Mouse (Mus musculus) thymus, postnatal 25 days (tissue): Measurements from ENCODE around the gene Trim6.
"Not testable (repeated sequence)": the region's sequence is repeated elsewhere in the genome, so short reads cannot be mapped to it uniquely, and the experiment has no call there.

Source experiments
- DNase-seq: peaks from one replicate; pipeline ENCODE4 v3.0.0; 2022

Gene Trim6

GRCm38 (mm10) chr7:104218701-104219569 is at the start of gene Trim6:
Trim6 (plus strand) TSS chr7:104218793.
- DNase-seq = no peak

- DNase-seq = peak; percentile 12
Observed at GRCm38 (mm10) chr7:104169634-104170204, 48.9 kb upstream of the Trim6 start.

GRCm38 (mm10) chr7:104175085-104175484 is 43.5 kb upstream of the Trim6 start:
- DNase-seq = no peak

GRCm38 (mm10) chr7:104178422-104179054 is 40.1 kb upstream of the Trim6 start:
- DNase-seq = no peak

- no peak for DNase-seq
Observed at GRCm38 (mm10) chr7:104179074-104179473, 39.5 kb upstream of the Trim6 start.

- no peak for DNase-seq
Observed at GRCm38 (mm10) chr7:104183292-104183691, 35.3 kb upstream of the Trim6 start, which contains the start of gene Olfr648. Olfr648 (minus strand) TSS chr7:104183392.

GRCm38 (mm10) chr7:104191275-104191674 is 27.3 kb upstream of the Trim6 start:
- DNase-seq = no peak

- no peak for DNase-seq
Observed at GRCm38 (mm10) chr7:104195885-104196284, 22.7 kb upstream of the Trim6 start, which contains the start of gene Olfr649. Olfr649 (minus strand) TSS chr7:104195985.

- peak; percentile 67 for DNase-seq
Observed at GRCm38 (mm10) chr7:104199822-104200221, 18.8 kb upstream of the Trim6 start.

GRCm38 (mm10) chr7:104206197-104206596 is 12.4 kb upstream of the Trim6 start:
- no peak for DNase-seq

- no peak for DNase-seq
Observed at GRCm38 (mm10) chr7:104216011-104216535, 2.5 kb upstream of the Trim6 start.

GRCm38 (mm10) chr7:104217881-104218280 is 712 bp upstream of the Trim6 start:
- DNase-seq = no peak

- peak; percentile 48 for DNase-seq
Observed at GRCm38 (mm10) chr7:104231203-104231602, 12.6 kb downstream of the Trim6 start.

- DNase-seq = no peak
Observed at GRCm38 (mm10) chr7:104240857-104241256, 22.3 kb downstream of the Trim6 start.

GRCm38 (mm10) chr7:104243616-104244015 is 25.0 kb downstream of the Trim6 start:
- DNase-seq = no peak

- peak; percentile 71 for DNase-seq
Observed at GRCm38 (mm10) chr7:104244287-104245181, 25.9 kb downstream of the Trim6 start, which contains the start of gene Trim34a. Trim34a (plus strand) TSS chr7:104244457.

- DNase-seq = not testable (repeated sequence)
Observed at GRCm38 (mm10) chr7:104260380-104260779, 41.8 kb downstream of the Trim6 start.

- DNase-seq = not testable (repeated sequence)
Observed at GRCm38 (mm10) chr7:104265335-104265734, 46.7 kb downstream of the Trim6 start.

GRCm38 (mm10) chr7:104279361-104279760 is 60.8 kb downstream of the Trim6 start:
- DNase-seq = not testable (repeated sequence)
